Mouse (Mus musculus) embryonic fibroblast, embryonic 13.5 days (primary cell): ENCODE data around the gene Cd99l2.
"Not testable (repeated sequence)": the region's sequence is repeated elsewhere in the genome, so short reads cannot be mapped to it uniquely, and the experiment has no call there.

Experiments used
- CTCF ChIP-seq: IDR thresholded peaks from 2 replicates; pipeline ENCODE4 v1.5.1; 2011; ENCODE audit warnings: mild to moderate bottlenecking, control low read depth, low read length, moderate library complexity, borderline replicate concordance; ENCODE audit not compliant: insufficient read depth
- POLR2A ChIP-seq: IDR thresholded peaks from 2 replicates; pipeline ENCODE4 v1.6.1; 2011; ENCODE audit warnings: low read depth, mild to moderate bottlenecking, control low read depth, low read length, moderate library complexity

DNA sequence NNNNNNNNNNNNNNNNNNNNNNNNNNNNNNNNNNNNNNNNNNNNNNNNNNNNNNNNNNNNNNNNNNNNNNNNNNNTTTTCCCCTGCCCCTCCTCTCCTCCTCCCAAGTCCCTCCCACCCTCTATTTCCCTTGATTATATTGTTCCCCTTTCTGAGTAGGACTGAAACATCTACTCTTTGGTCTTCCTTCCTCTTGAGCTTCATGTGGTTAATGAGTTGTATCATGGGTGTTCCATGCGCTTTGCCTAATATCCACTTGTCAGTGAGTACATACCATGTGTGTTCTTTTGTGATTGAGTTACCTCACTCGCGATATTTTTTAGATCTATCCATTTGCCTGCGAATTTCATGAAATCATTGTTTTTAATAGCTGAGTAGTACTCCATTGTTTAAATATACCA, 13.9 kb upstream of the Cd99l2 start:
- not testable (repeated sequence) for TF ChIP-seq CTCF, POLR2A
